Comparison of ENCODE assay signal across 24 mouse cellular contexts in genomic region chr12:33190633-33191032, GRCm38 (mm10). TPM values are rescaled to one million over a fixed set of nuclear protein-coding genes. Genes with fewer than 3 reads are reported as not detected.
DNase-seq lines count a peak whose midpoint lies in the region; ATAC-seq and TF ChIP-seq lines count a peak whose summit lies in the region.
"Had no signal": no experiment of that assay in that cellular context is flagged by ENCODE, and none has a peak within 500 bp of the region (broad histone marks: within the 10 kb centered on the region; RNA-seq: fewer than 3 reads in every experiment).

No protein-coding gene starts in this region.

- ATAC-seq in frontal cortex, adult (ENCODE audit: low TSS enrichment): peak; percentile 56
- no peak for ATAC-seq in megakaryocyte-erythroid progenitor cell, adult 5-6 weeks (replicated peaks; ENCODE audit: low FRiP score, low TSS enrichment, poor library complexity, severe bottlenecking)
- ATAC-seq in cerebellum, adult (ENCODE audit: insufficient number of reproducible peaks, low FRiP score, low TSS enrichment): no peak
- ATAC-seq: forebrain, embryonic 14.5 days; inflammation-experienced regulatory T-cells, adult 6 months had no signal

- intact Hi-C loops in left cerebral cortex, postnatal 36 days (cut with DNase I): no loop called here

- no peak for TF ChIP-seq CTCF in embryonic fibroblast, embryonic 13.5 days (IDR thresholded peaks at IDR 0.05; ENCODE audit: borderline replicate concordance, insufficient read depth, low read length)

- DNase-seq in frontal cortex, postnatal 10 days (ENCODE audit: low spot score in 2 of 2): no peak
- DNase-seq in left cerebral cortex, adult 18-20 months (ENCODE audit: low spot score in 2 of 2): peak; percentile 16 to 39
- DNase-seq in left cerebral cortex, postnatal 36 days (ENCODE audit: low spot score in 2 of 2): no peak
- DNase-seq: adrenal gland, adult 8-10 months; cerebellum, adult 2 months; cerebellum, postnatal 14 days; embryo, embryonic 11 days; gastrocnemius, adult 2 months; gastrocnemius, postnatal 25 days; heart, postnatal 10 days; heart, postnatal 4 days; kidney, adult 11 months; kidney, adult 9 months had no signal

- H3K27ac ChIP-seq in embryonic fibroblast, embryonic 13.5 days (ENCODE audit: insufficient read depth, low read length): peak overlapping the region; percentile 3; the same call in 1 of the 2 replicates
- H3K27ac ChIP-seq: embryonic facial prominence, embryonic 12.5 days; forebrain, embryonic 10.5 days; gastrocnemius, adult 2 months; heart, embryonic 13.5 days; hindbrain, embryonic 13.5 days had no signal

- H3K4me1 ChIP-seq in embryonic fibroblast, embryonic 13.5 days (ENCODE audit: control insufficient read depth, insufficient read depth, low read length): peaks cover 17% of the 10 kb centered on the region

- TF ChIP-seq POLR2A in embryonic fibroblast, embryonic 13.5 days (IDR thresholded peaks at IDR 0.05; ENCODE audit: low read depth, low read length): no peak

- H3K4me3 ChIP-seq in embryonic fibroblast, embryonic 13.5 days (ENCODE audit: insufficient read depth, low read length): no peak overlapping the region
- H3K4me3 ChIP-seq: embryonic facial prominence, embryonic 12.5 days; erythroblast, embryonic 14.5 days; forebrain, embryonic 10.5 days; gastrocnemius, adult 2 months; heart, embryonic 13.5 days; hindbrain, embryonic 13.5 days had no signal

RNA-seq across cellular contexts. Expression of gene Atxn7l1, which starts 43.1 kb away (rescaled TPM):
- 10 to 100 TPM; 50.2 to 60.1 TPM for total RNA-seq in left cerebral cortex, adult 18-20 months (2021)
- total RNA-seq in left cerebral cortex, postnatal 36 days (2021): 10 to 100 TPM; 49.8 to 67.5 TPM
- 19.5 and 21.0 TPM in 2 replicates for polyA plus RNA-seq in embryonic fibroblast, embryonic 13.5 days (2011; ENCODE audit: insufficient read length, low read depth, missing spikeins)
- total RNA-seq in megakaryocyte-erythroid progenitor cell, adult 5-6 weeks (2014; fragmentation: Nextera tagmentation): 116 and 120 TPM in 2 replicates
- 29.5 and 49.3 TPM in 2 replicates for total RNA-seq in megakaryocyte-erythroid progenitor cell, adult 5-6 weeks (2017)

Comparison
In these comparisons a context has a peak if more than half of its experiments do, and no peak if none do; other contexts are left out.
1. DNase-seq: peak in left cerebral cortex, adult 18-20 months (2 of 2); none in frontal cortex, postnatal 10 days (0 of 2) and left cerebral cortex, postnatal 36 days (0 of 2).